Mouse (Mus musculus): ENCODE results near the gene Efcab11.

- TF ChIP-seq CTCF (IDR thresholded peaks at IDR 0.05; ENCODE audit: borderline replicate concordance, insufficient read depth, low read depth, low read length) (no peak), POLR2A (IDR thresholded peaks at IDR 0.05; ENCODE audit: borderline replicate concordance, insufficient read depth, low read length) (no peak)
These were observed 229.0 kb downstream of the Efcab11 start for GRCm38 (mm10) chr12:99654991-99655880.
